Mouse (Mus musculus) gastrocnemius, postnatal 14 days (tissue): Measurements from ENCODE around the gene Nipa1. TPM values are rescaled to one million over a fixed set of nuclear protein-coding genes. Genes with fewer than 3 reads are reported as not detected.

Source experiments
- DNase-seq: peaks from one replicate; pipeline ENCODE4 v3.0.0; 2021; ENCODE audit warnings: mixed read lengths
- intact Hi-C: fragments of 180-260 bp; cut with DNase I; formaldehyde crosslinking; loops from one replicate; pipeline ENCODE4 v1.15.1; 2025; ENCODE audit warnings: low total_unique reads
- total RNA-seq, 2 experiments: library from RNA; stranded (reverse); gene quantifications; 2 replicates each; pipeline ENCODE4 v1.2.3; 2021

Nipa1 gene
- total RNA-seq, 2 experiments from 2014 or later: 2.4 to 3.2 TPM

GRCm38 (mm10) chr7:56013261-56014001 is 6.3 kb downstream of the Nipa1 start:
- intact Hi-C loops: no loop called here
- DNase-seq: no peak

GRCm38 (mm10) chr7:56011018-56011333 is 8.8 kb downstream of the Nipa1 start:
- intact Hi-C loops: no loop called here
- no peak for DNase-seq

GRCm38 (mm10) chr7:56010318-56011017 is 9.3 kb downstream of the Nipa1 start:
- no peak for DNase-seq
- intact Hi-C loops: no loop called here

- intact Hi-C loops: no loop called here
- no peak for DNase-seq
Measured at GRCm38 (mm10) chr7:55998997-55999396, 20.8 kb downstream of the Nipa1 start.

- DNase-seq: no peak
- intact Hi-C loops: no loop called here
Measured at GRCm38 (mm10) chr7:55995013-55995412, 24.7 kb downstream of the Nipa1 start.

- DNase-seq: no peak
- intact Hi-C loops: no loop called here
Measured at GRCm38 (mm10) chr7:55991858-55992257, 27.9 kb downstream of the Nipa1 start.

- intact Hi-C loops: no loop called here
Measured at GRCm38 (mm10) chr7:55991129-55991528, 28.6 kb downstream of the Nipa1 start.

GRCm38 (mm10) chr7:55986526-55987214 is 33.1 kb downstream of the Nipa1 start:
- intact Hi-C loops: loop anchor here (5.0 kb wide), 1 partner anchor 56 kb away; no protein-coding TSS in a partner anchor
- peak; percentile 81 for DNase-seq

More at GRCm38 (mm10) chr7:55991129-55991528, 28.6 kb downstream of the Nipa1 start:
- DNase-seq: no peak

GRCm38 (mm10) chr7:55984754-55985153 is 35.0 kb downstream of the Nipa1 start:
- DNase-seq: no peak
- intact Hi-C loops: loop anchor here (5.0 kb wide), 1 partner anchor 58 kb away; no protein-coding TSS in a partner anchor

- DNase-seq: no peak
- intact Hi-C loops: no loop called here
Measured at GRCm38 (mm10) chr7:55983107-55983506, 36.6 kb downstream of the Nipa1 start.

- DNase-seq: no peak
- intact Hi-C loops: no loop called here
Measured at GRCm38 (mm10) chr7:55982010-55982700, 37.6 kb downstream of the Nipa1 start.

- no peak for DNase-seq
- intact Hi-C loops: no loop called here
Measured at GRCm38 (mm10) chr7:55981511-55981910, 38.2 kb downstream of the Nipa1 start.

GRCm38 (mm10) chr7:55974429-55974828 is 45.3 kb downstream of the Nipa1 start:
- DNase-seq: no peak
- intact Hi-C loops: no loop called here

- no peak for DNase-seq
- intact Hi-C loops: no loop called here
Measured at GRCm38 (mm10) chr7:55969415-55969814, 50.3 kb downstream of the Nipa1 start.

- intact Hi-C loops: no loop called here
- no peak for DNase-seq
Measured at GRCm38 (mm10) chr7:55968258-55968901, 51.4 kb downstream of the Nipa1 start.

- no peak for DNase-seq
- intact Hi-C loops: no loop called here
Measured at GRCm38 (mm10) chr7:55966866-55967460, 52.8 kb downstream of the Nipa1 start.

GRCm38 (mm10) chr7:55962004-55962908 is 57.5 kb downstream of the Nipa1 start, which contains the start of gene Nipa2:
Gene Nipa2 (minus strand): TSS chr7:55962476.
- intact Hi-C loops: no loop called here
- DNase-seq: peak; percentile 94

- DNase-seq: no peak
- intact Hi-C loops: no loop called here
Measured at GRCm38 (mm10) chr7:55960506-55960905, 59.2 kb downstream of the Nipa1 start.
